Mouse (Mus musculus) olfactory bulb, adult 2 months (tissue): ENCODE results near the gene Fam117a.

Source experiments
- CTCF ChIP-seq: fragments of 200-500 bp; IDR thresholded peaks from 2 replicates; pipeline ENCODE4 v1.5.1; 2012; ENCODE audit warnings: low read depth, mild to moderate bottlenecking, low read length, moderate library complexity; ENCODE audit not compliant: insufficient read depth
- POLR2A ChIP-seq: fragments of 200-500 bp; IDR thresholded peaks from 2 replicates; pipeline ENCODE4 v1.6.1; 2012; ENCODE audit warnings: mild to moderate bottlenecking, low read depth, low read length, moderate library complexity; ENCODE audit not compliant: insufficient read depth

DNA sequence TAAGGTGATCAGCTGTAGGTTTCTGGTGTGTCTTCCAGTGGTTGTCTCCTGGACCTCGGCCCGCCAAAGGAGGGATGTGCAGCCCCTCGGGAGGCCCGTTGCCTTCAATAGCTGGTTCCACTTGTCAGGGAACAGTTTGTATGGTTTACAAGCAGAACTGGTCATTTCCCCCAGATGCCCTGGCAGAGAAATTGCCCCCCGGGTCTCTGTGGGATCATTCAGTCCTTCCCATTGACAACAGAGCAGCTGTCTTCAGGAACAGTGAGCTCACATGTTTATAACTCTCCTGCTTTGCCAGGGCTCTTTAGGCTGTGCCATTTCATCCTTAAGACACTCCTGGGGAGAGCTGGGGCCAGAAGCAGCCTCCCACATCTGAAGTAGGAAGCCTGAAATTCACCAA is 57.3 kb downstream of the Fam117a start:
- TF ChIP-seq POLR2A (no peak), CTCF (no peak)
